Mouse (Mus musculus): ENCODE measurements around the gene Eps8.

DNA sequence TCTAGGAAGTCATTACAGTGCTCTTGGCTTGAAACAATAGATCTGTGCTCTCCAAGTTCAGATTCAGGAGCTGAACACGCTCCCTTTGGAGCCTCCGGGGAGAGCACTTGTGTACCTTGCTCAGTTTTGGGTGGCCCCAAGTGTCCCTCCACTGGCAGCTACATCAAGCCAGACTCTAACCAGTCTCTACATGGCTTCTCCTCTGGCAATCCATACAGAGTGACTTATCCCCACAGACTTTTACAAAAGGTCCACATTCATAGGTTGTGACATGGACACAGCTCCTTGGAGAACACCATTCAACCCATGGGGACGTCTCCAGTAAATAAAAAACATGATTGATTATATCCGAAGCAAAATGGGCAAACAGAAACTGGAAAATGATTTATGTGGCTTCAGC is 217.2 kb downstream of the Eps8 start:
- TF ChIP-seq EP300 (IDR thresholded peaks at IDR 0.05; ENCODE audit: low read depth), result no peak
- TF ChIP-seq CTCF (IDR thresholded peaks at IDR 0.05; ENCODE audit: low read depth), result no peak

All from liver, postnatal 0 days (tissue).